Mouse (Mus musculus) CD4-positive, CD25-positive, alpha-beta regulatory T cell, adult 4 months (primary cell): ENCODE data around the gene Pdxp. TPM values are rescaled to one million over a fixed set of nuclear protein-coding genes. Genes with fewer than 3 reads are reported as not detected.

Source experiments
- ATAC-seq: one replicate; pipeline ENCODE4 v1.8.0; 2017
- polyA plus RNA-seq, 2 experiments: library from polyadenylated mRNA; unstranded; fragments of 100-300 nt; shearing (Covaris generic); gene quantifications; one replicate each; pipeline ENCODE4 v1.2.1; 2017

Gene Pdxp
- polyA plus RNA-seq, 2 experiments from 2014 or later = 2.3 to 2.7 TPM

- no peak for ATAC-seq
Observed at GRCm38 (mm10) chr15:78928539-78928938, 14.8 kb downstream of the Pdxp start.

- ATAC-seq = no peak
Observed at GRCm38 (mm10) chr15:78930192-78930706, 16.5 kb downstream of the Pdxp start.

GRCm38 (mm10) chr15:78930801-78931426 is 17.2 kb downstream of the Pdxp start:
- no peak for ATAC-seq

GRCm38 (mm10) chr15:78931577-78931976 is 17.9 kb downstream of the Pdxp start:
- peak; percentile 38 for ATAC-seq

- peak; percentile 92 for ATAC-seq
Observed at GRCm38 (mm10) chr15:78934784-78935320, 21.1 kb downstream of the Pdxp start, which contains the start of gene Nol12. Nol12 (plus strand) TSS chr15:78934933.

- ATAC-seq = no peak
Observed at GRCm38 (mm10) chr15:78936403-78936802, 22.7 kb downstream of the Pdxp start.

- no peak for ATAC-seq
Observed at GRCm38 (mm10) chr15:78937311-78937710, 23.6 kb downstream of the Pdxp start.

GRCm38 (mm10) chr15:78937963-78938362 is 24.2 kb downstream of the Pdxp start:
- no peak for ATAC-seq

GRCm38 (mm10) chr15:78940325-78940724 is 26.6 kb downstream of the Pdxp start:
- no peak for ATAC-seq

- no peak for ATAC-seq
Observed at GRCm38 (mm10) chr15:78942663-78943062, 28.9 kb downstream of the Pdxp start.

GRCm38 (mm10) chr15:78946232-78946631 is 32.5 kb downstream of the Pdxp start:
- no peak for ATAC-seq

GRCm38 (mm10) chr15:78947657-78948056 is 33.9 kb downstream of the Pdxp start, which contains the start of gene Triobp:
Triobp (plus strand) TSS chr15:78947724.
- ATAC-seq = no peak

GRCm38 (mm10) chr15:78948152-78948725 is 34.5 kb downstream of the Pdxp start:
- ATAC-seq = no peak

- no peak for ATAC-seq
Observed at GRCm38 (mm10) chr15:78948883-78949282, 35.2 kb downstream of the Pdxp start.

GRCm38 (mm10) chr15:78955663-78956062 is 41.9 kb downstream of the Pdxp start:
- ATAC-seq = no peak

- no peak for ATAC-seq
Observed at GRCm38 (mm10) chr15:78956351-78956750, 42.6 kb downstream of the Pdxp start.

GRCm38 (mm10) chr15:78957021-78957420 is 43.3 kb downstream of the Pdxp start:
- no peak for ATAC-seq

GRCm38 (mm10) chr15:78959537-78959936 is 45.8 kb downstream of the Pdxp start:
- no peak for ATAC-seq

- no peak for ATAC-seq
Observed at GRCm38 (mm10) chr15:78960088-78960487, 46.4 kb downstream of the Pdxp start.

- ATAC-seq = no peak
Observed at GRCm38 (mm10) chr15:78962885-78963284, 49.2 kb downstream of the Pdxp start.
